Mouse (Mus musculus) heart, postnatal 14 days (tissue): Measurements from ENCODE around the gene Tuba1a. TPM values are rescaled to one million over a fixed set of nuclear protein-coding genes. Genes with fewer than 3 reads are reported as not detected.
"Not testable (repeated sequence)": the region's sequence is repeated elsewhere in the genome, so short reads cannot be mapped to it uniquely, and the experiment has no call there.

Experiments
- DNase-seq, 2 experiments: peaks; one replicate each; pipeline ENCODE4 v3.0.0; 2021 to 2022
- intact Hi-C: fragments of 180-260 bp; cut with DNase I; formaldehyde crosslinking; loops from one replicate; pipeline ENCODE4 v1.15.1; 2025
- total RNA-seq, 2 experiments: library from RNA; stranded (reverse); gene quantifications; 2 replicates each; pipeline ENCODE4 v1.2.3; 2021

Gene Tuba1a
- total RNA-seq, 2 experiments from 2014 or later = 116 to 154 TPM

- intact Hi-C loops = no loop called here
- no peak for DNase-seq
Observed at GRCm38 (mm10) chr15:98958901-98959420, 5.5 kb upstream of the Tuba1a start.

- intact Hi-C loops = no loop called here
Observed at GRCm38 (mm10) chr15:98957475-98957874, 4.0 kb upstream of the Tuba1a start.

GRCm38 (mm10) chr15:98956000-98956399 lies 2.5 kb upstream of the Tuba1a start:
- intact Hi-C loops = loop anchor here (2.0 kb wide), 1 partner anchor 29 kb away; no protein-coding TSS in a partner anchor

More at GRCm38 (mm10) chr15:98957475-98957874, 4.0 kb upstream of the Tuba1a start:
- DNase-seq = no peak

DNA sequence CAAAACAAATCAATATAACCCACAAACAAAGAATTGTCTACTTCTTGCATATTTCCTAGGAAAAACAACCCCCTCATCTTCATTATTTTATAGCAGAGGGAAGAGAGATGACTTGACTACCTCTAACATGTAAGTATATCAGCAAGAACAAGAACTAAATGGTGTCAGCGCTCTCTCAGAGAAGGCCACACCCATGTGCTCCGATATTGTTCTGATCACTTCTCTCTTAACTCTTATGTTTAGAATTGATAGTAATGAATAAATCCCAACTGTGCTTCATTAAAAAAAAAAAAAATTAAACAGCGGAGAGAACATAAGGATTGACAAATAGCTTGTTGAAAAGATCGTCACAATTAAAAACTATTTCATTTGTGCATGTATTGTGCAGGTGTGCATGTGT lies 1.8 kb upstream of the Tuba1a start:
- DNase-seq = no peak
- intact Hi-C loops = loop anchor here (2.0 kb wide), 1 partner anchor 29 kb away; no protein-coding TSS in a partner anchor

More at GRCm38 (mm10) chr15:98956000-98956399, 2.5 kb upstream of the Tuba1a start:
- no peak for DNase-seq

DNA sequence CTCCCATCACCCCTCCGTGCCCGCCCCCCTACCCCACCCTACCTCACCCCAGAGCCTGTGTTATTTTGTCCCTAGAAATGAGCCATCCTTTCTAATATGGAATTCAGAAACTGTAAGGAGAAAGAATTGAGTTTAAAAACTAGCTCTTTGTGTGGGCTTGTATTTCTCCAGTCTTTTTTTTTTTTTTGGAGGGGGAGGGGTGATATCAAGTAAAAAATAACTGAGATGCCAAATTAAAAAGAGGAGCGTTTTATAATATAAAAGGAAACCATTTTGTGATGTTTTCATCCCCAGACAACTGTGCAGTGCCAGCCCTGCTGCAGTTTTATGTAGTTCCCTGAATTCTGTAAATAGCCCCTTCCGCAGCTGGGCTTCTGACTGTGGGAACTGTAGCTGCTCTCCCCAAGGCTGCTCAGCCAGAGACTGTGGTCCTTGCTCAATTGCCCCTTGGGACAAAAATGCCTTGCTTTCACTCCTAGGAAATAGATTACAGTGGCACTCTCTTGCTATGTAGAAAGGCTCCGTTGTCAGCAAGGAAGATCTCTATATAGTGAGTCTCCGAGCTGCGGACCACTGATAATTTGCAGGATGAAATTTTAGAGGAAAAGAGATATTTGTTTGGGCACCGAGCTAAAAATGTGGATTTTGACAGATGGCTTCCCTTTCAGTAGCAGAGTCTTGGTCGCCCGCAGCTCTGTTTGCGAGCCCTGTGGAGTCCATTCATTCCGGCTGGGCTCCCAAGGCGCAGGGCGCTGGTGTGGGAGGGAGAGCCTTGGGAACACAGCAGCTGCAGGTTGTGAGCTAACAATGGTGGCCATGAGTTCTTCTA lies 1.1 kb upstream of the Tuba1a start:
- peak in 1 of 2 experiments; percentile 10 for DNase-seq
- intact Hi-C loops = loop anchor here (2.0 kb wide), 1 partner anchor 30 kb away; no protein-coding TSS in a partner anchor

DNA sequence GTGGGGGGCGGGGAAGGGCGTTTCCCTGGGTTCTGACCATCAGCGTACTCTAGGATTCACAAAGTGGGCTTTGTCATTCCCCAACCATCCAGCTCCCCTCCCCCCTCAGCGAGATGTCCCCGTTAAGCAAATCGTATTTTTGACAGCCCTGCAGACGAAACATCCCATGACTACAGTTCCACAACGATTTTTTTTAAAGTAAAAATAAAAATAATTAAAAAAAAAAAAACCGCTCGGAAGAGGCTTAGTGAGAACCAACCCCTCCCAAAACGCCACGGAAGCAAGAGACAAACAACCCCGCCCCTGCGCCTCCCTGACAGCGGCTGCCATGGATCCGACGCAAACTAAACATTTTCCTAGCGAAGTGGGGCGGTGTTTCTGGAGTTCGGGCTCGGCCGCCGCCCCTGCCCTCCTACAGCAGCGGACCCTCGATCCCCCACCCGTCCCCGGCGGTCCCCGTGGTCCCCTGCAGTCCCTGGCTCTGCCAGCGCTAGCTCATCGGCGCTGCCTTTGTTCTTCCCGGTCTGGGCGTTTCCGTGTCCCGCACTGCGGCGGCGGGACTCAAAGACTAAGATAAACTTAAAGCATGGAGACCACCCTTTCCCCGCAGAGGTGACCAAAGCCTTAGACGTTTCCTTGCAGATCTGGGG lies 627 bp downstream of the Tuba1a start:
- intact Hi-C loops = loop anchor here (1.0 kb wide), 2 partner anchors 19 to 40 kb away; partner anchors contain the start of gene Tuba1b
- DNase-seq = peak; percentile 72 to 79

DNA sequence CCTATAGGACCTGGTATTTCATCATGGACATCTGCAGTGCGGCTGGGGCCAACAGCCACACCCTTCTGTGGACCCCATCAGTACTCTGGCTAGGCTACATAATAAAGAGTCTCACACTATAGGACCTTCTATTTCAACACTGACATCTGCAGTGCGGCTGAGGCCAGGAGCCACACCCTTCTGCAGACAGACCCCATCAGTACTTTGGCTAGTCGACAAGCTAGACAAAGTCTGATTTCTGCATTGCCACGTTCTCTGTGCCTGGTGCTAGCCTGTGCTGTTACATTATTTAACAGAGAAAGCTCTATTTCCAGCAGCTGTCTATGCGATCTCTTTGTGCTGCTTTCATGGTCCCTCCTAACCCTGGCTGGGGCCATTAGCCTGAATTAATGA lies 1.4 kb downstream of the Tuba1a start:
- intact Hi-C loops = no loop called here
- no peak for DNase-seq

GRCm38 (mm10) chr15:98951122-98952062 lies 2.1 kb downstream of the Tuba1a start:
- DNase-seq, intact Hi-C loops: not testable (repeated sequence)

GRCm38 (mm10) chr15:98949607-98949892 lies 4.0 kb downstream of the Tuba1a start:
- intact Hi-C loops = no loop called here
- no peak for DNase-seq

DNA sequence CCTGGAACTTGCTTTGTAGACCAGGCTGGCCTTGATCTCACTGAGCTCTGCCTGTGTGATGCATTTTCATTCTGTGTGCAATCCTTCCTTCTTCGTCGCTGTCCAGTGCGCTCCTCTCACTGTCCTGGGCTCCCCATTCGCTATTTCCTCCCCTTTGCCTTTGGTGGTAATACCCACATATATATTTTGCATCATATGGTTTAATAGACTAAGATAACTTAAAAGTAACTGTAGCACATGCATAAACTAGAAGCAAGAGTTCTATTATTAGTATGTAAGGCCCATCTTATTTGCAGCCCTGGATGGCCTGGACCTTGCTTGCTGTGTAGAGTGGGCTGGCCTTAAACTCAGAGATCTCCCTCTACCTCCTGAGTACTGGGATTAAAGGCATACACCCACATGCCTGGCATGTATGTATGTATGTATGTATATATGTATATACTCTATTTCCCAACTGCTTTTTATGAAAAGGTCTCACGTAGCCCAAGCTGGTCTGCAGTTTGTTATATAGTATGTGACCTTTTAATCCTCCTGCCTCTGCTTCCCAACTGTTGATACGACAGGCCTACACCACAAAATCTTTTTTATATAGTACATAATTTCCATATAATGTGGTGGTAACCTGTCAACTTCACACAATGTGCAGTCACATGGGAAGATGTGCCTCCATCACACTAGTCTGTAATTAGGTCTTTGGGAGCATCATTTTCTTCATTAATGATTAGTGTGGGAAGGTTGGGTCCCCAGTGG lies 4.5 kb downstream of the Tuba1a start:
- intact Hi-C loops = no loop called here
- no peak for DNase-seq

- intact Hi-C loops = no loop called here
- no peak for DNase-seq
Observed at GRCm38 (mm10) chr15:98948382-98948781, 5.1 kb downstream of the Tuba1a start.

- intact Hi-C loops = no loop called here
- DNase-seq = no peak
Observed at GRCm38 (mm10) chr15:98947884-98948283, 5.6 kb downstream of the Tuba1a start.

DNA sequence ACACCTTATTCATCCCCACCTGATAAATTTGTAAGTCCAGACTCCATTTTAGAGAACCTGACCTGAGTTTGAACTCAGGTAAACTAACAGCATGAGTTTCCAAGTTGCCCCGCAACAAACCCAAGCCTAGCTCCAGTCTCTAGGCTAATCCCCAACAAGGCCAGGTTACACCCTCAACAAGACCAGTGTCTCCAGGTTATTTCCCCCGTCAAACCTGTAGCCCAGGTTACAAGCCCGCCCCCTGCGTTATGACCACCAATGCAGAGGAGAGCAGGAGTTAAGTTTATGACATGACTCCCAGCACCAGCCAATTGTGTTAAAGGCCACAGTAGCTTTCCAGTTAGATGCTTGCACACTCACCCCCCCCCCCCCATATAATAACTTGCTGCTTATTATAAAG lies 10.4 kb downstream of the Tuba1a start:
- DNase-seq = no peak
- intact Hi-C loops = no loop called here

GRCm38 (mm10) chr15:98942081-98942480 lies 11.4 kb downstream of the Tuba1a start:
- DNase-seq = no peak
- intact Hi-C loops = no loop called here

DNA sequence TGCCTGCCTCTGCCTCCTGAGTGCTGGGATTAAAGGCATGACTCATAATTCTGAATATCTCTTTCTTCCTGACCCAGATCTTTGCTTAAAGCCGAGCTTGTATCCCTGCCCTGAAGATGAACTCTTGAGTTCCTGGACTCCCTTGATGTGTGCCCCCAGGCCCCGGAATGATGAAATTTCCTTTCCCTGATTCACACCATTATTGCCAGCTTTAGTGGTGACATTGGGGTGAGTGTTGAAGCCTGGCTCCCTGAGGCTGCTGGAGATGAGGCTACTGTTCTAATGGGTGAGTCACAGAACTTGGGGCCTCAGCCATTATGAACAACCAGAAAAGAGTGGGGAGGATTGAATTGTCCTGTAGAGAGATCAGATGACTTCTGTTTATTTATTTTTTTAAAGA lies 12.0 kb downstream of the Tuba1a start:
- intact Hi-C loops = no loop called here
- no peak for DNase-seq

DNA sequence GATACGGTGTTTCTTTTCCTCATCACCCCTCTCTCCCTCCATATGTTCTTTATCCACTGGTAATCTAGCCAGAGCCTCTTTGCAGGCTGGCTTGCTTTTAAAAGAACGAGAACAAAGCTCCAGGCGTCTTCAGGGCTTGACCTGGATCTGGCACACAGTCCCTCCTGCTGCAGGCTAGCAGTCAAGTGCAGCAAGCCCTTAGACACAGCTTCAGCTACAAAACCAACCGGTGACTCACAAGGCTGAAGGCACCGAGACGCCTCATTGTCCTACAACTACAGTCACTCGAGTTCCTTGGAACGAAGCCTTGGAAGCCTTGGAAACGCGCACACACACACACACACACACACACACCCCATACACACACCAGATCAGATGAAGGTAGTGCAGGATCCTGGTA lies 12.7 kb downstream of the Tuba1a start:
- intact Hi-C loops = no loop called here
- no peak for DNase-seq

DNA sequence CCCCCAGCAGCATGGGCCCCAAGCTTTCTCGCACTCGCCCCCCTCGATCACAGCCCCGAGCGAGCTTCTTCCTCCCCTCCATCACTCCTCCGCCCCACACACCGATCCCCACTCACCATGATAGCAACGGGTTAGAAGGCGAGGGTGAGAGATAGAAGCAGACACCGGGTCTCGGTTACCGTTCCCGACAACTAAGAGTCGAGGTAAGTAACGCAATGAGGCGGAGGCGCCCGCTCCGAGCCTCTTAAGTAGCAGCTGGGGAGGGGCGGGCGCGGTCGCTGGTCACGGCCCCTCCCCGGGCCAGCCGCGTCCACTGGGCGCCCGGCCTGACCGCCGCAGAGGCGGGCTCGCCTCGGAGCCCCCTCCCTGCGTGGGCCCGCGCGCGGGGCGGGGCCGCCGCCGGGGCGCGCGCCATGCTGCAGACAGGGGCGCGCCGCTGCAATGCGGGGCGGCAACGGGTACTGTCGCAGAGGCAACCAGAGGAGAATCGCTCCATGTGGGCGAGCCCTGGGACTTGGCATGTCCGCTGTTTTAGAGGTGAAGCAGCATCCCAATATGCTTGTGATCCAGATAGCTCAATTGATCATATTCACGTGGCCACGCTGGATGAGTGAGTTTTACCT lies 19.2 kb downstream of the Tuba1a start, which contains the start of gene Tuba1b:
Tuba1b (minus strand) TSS at position 349 of the 623 bp plus-strand sequence.
- intact Hi-C loops = loop anchor here (1.0 to 2.0 kb wide), 2 partner anchors 19 to 58 kb away; partner anchors contain the start of genes Gm49450 and Tuba1a
- peak; percentile 95 to 96 for DNase-seq

DNA sequence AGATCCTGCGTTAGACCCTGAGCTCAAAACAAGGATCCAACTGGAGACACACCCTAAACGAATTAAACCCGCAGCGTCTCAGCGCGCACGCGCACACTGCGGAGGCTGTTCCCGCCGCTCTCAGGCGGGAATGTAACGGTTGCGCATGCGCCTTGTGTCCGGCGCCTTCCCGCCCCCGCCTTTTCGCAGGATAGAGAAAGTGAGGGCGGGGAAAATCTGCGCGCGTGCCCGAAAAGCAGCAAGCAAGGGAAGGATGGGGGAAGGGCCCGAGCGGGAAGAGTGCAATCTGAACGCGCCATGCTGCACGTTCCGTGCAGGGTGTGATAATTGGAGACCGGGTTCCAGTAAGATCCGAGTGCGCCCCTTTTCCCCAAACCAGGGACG lies 19.7 kb downstream of the Tuba1a start:
- intact Hi-C loops = loop anchor here (1.0 to 2.0 kb wide), 2 partner anchors 19 to 59 kb away; partner anchors contain the start of genes Gm49450 and Tuba1a
- peak; percentile 96 for DNase-seq
